Mouse (Mus musculus): ENCODE data around the gene Pak1.

GRCm38 (mm10) chr7:97867866-97868265 is 79.5 kb downstream of the Pak1 start:
- TF ChIP-seq CTCF (IDR thresholded peaks at IDR 0.05; ENCODE audit: extremely low read depth, insufficient read length, insufficient replicate concordance, low read depth, low read length) (no peak), POLR2A (IDR thresholded peaks at IDR 0.05; ENCODE audit: low read depth, low read length) (no peak)
